Mouse (Mus musculus): Measurements from ENCODE around the gene Rhot2. TPM values are rescaled to one million over a fixed set of nuclear protein-coding genes. Genes with fewer than 3 reads are reported as not detected.

The Rhot2 gene
- 100 to 1,000 TPM in 1 of 4 experiments, 10 to 100 TPM in 3; 81.2 to 107 (median 93.1) TPM for total RNA-seq (2022)

- DNase-seq (ENCODE audit: low spot score in 2 of 2): peak; percentile 92 to 94
These were observed at the start of gene Rhot2 for GRCm38 (mm10) chr17:25844396-25844901. Gene Rhot2, minus strand, starts transcription at chr17:25844851.

- peak in 1 of 2 experiments; percentile 75 for DNase-seq (ENCODE audit: low spot score in 2 of 2)
These were observed 49.4 kb upstream of the Rhot2 start for GRCm38 (mm10) chr17:25893975-25894617.

- no peak for DNase-seq (ENCODE audit: low spot score in 2 of 2)
These were observed 44.2 kb upstream of the Rhot2 start for GRCm38 (mm10) chr17:25888837-25889236.

- DNase-seq (ENCODE audit: low spot score in 2 of 2): no peak
These were observed 42.8 kb upstream of the Rhot2 start for GRCm38 (mm10) chr17:25887467-25887866.

- DNase-seq (ENCODE audit: low spot score in 2 of 2): no peak
These were observed 42.2 kb upstream of the Rhot2 start for GRCm38 (mm10) chr17:25886806-25887205.

- DNase-seq (ENCODE audit: low spot score in 2 of 2): no peak
These were observed 41.0 kb upstream of the Rhot2 start for GRCm38 (mm10) chr17:25885636-25886035.

GRCm38 (mm10) chr17:25883824-25884223 lies 39.2 kb upstream of the Rhot2 start:
- no peak for DNase-seq (ENCODE audit: low spot score in 2 of 2)

- no peak for DNase-seq (ENCODE audit: low spot score in 2 of 2)
These were observed 38.6 kb upstream of the Rhot2 start for GRCm38 (mm10) chr17:25883268-25883667.

- DNase-seq (ENCODE audit: low spot score in 2 of 2): no peak
These were observed 37.7 kb upstream of the Rhot2 start for GRCm38 (mm10) chr17:25882306-25882705.

GRCm38 (mm10) chr17:25881691-25882090 lies 37.0 kb upstream of the Rhot2 start:
- DNase-seq (ENCODE audit: low spot score in 2 of 2): no peak

- DNase-seq (ENCODE audit: low spot score in 2 of 2): no peak
These were observed 36.4 kb upstream of the Rhot2 start for GRCm38 (mm10) chr17:25880913-25881641.

- no peak for DNase-seq (ENCODE audit: low spot score in 2 of 2)
These were observed 35.7 kb upstream of the Rhot2 start, which contains the start of gene Wfikkn1 for GRCm38 (mm10) chr17:25880196-25880910. Gene Wfikkn1, minus strand, starts transcription at chr17:25880858.

GRCm38 (mm10) chr17:25879750-25880149 lies 35.1 kb upstream of the Rhot2 start:
- no peak for DNase-seq (ENCODE audit: low spot score in 2 of 2)

- DNase-seq (ENCODE audit: low spot score in 2 of 2): no peak
These were observed 34.6 kb upstream of the Rhot2 start for GRCm38 (mm10) chr17:25879261-25879660.

- no peak for DNase-seq (ENCODE audit: low spot score in 2 of 2)
These were observed 34.0 kb upstream of the Rhot2 start for GRCm38 (mm10) chr17:25878611-25879180.

GRCm38 (mm10) chr17:25877741-25878610 lies 33.3 kb upstream of the Rhot2 start:
- DNase-seq (ENCODE audit: low spot score in 2 of 2): no peak

GRCm38 (mm10) chr17:25877025-25877424 lies 32.4 kb upstream of the Rhot2 start:
- no peak for DNase-seq (ENCODE audit: low spot score in 2 of 2)

- no peak for DNase-seq (ENCODE audit: low spot score in 2 of 2)
These were observed 31.8 kb upstream of the Rhot2 start for GRCm38 (mm10) chr17:25876347-25876915.

GRCm38 (mm10) chr17:25875171-25876136 lies 30.8 kb upstream of the Rhot2 start:
- DNase-seq (ENCODE audit: low spot score in 2 of 2): peak; percentile 85 to 91

Measured in layer of hippocampus, adult 8-10 months (tissue).